Mouse (Mus musculus) bone marrow macrophage, adult 2 months (primary cell): ENCODE results near the gene Olfr305.

Source experiments
- CTCF ChIP-seq: IDR thresholded peaks from 2 replicates; pipeline ENCODE4 v1.5.1; 2012; ENCODE audit warnings: low read depth, mild to moderate bottlenecking, low read length, moderate library complexity
- POLR2A ChIP-seq: IDR thresholded peaks from 2 replicates; pipeline ENCODE4 v1.6.1; 2012; ENCODE audit warnings: mild to moderate bottlenecking, low read depth, low read length, borderline replicate concordance

DNA sequence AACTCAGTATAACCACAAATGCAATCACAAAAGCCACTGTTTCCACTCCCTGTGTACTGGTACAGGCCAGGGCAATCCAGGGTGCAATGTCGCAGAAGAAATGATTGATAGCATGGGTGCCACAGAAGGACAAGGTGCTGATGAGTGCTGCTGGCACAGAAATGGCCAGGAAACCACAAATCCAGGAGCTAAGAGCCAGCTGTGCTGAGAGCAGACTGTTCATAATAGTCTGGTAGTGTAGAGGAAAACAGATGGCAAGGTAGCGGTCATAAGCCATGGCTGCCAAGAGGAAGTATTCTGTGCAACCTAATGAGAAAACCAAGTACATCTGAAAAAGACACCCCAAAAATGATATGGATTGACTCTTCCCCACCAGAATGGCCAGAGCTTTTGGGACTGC lies 45.4 kb downstream of the Olfr305 start:
- no peak for TF ChIP-seq POLR2A
- TF ChIP-seq CTCF, result no peak
